Mouse (Mus musculus): ENCODE results near the gene Fxyd3. TPM values are rescaled to one million over a fixed set of nuclear protein-coding genes. Genes with fewer than 3 reads are reported as not detected.
A peak's percentile ranks its signal among the peaks of the same experiment; 100 is the strongest.

Fxyd3 gene
- 0.35 TPM in 1 of 2 replicates, not detected in the other for polyA plus RNA-seq (2014; fragmentation: Nextera tagmentation; extraction: Ambion mirVana)

GRCm38 (mm10) chr7:31076492-31076891 is at the start of gene Fxyd3:
Gene Fxyd3 (minus strand): TSS chr7:31076704.
- no peaks in the 10 kb centered on the region for H3K27me3 ChIP-seq (ENCODE audit: control insufficient read depth, insufficient read depth, low read length)
- ATAC-seq (ENCODE audit: low read depth) = no peak
- WGBS = 57% methylated on average over 5 of the region's 5 CpGs
- H3K27ac ChIP-seq (ENCODE audit: low read depth, low read length) = no peak within 1 kb of the TSS
- H3K36me3 ChIP-seq (ENCODE audit: control insufficient read depth, insufficient read depth, low read length) = no peaks in the 10 kb centered on the region
- no peak within 1 kb of the TSS for H3K9ac ChIP-seq (replicated peaks; ENCODE audit: low read depth, low read length)
- H3K9me3 ChIP-seq (ENCODE audit: control insufficient read depth, low read length) = no peaks in the 10 kb centered on the region
- no peak within 1 kb of the TSS for H3K4me3 ChIP-seq (ENCODE audit: low read depth, low read length)
- no peak within 1 kb of the TSS for H3K4me2 ChIP-seq (ENCODE audit: low read depth, low read length)
- no peaks in the 10 kb centered on the region for H3K4me1 ChIP-seq (ENCODE audit: control insufficient read depth, insufficient read depth, low read length)

- 0 out of 2 replicates have a peak, but pooled peaks cover 7% of the 10 kb centered on the region for H3K4me1 ChIP-seq (ENCODE audit: control insufficient read depth, insufficient read depth, low read length)
- H3K4me2 ChIP-seq (ENCODE audit: low read depth, low read length) = no peak overlapping the region
- H3K27me3 ChIP-seq (ENCODE audit: control insufficient read depth, insufficient read depth, low read length) = peaks cover 11% of the 10 kb centered on the region; the same call in 1 of the 2 replicates
- no peak for ATAC-seq (ENCODE audit: low read depth)
- 84% methylated on average over 13 of the region's 13 CpGs for WGBS
- H3K9me3 ChIP-seq (ENCODE audit: control insufficient read depth, low read length) = no peaks in the 10 kb centered on the region
- no peak overlapping the region for H3K27ac ChIP-seq (ENCODE audit: low read depth, low read length)
- H3K36me3 ChIP-seq (ENCODE audit: control insufficient read depth, insufficient read depth, low read length) = peaks cover 12% of the 10 kb centered on the region
- H3K9ac ChIP-seq (replicated peaks; ENCODE audit: low read depth, low read length) = no peak overlapping the region
- H3K4me3 ChIP-seq (ENCODE audit: low read depth, low read length) = no peak overlapping the region
Observed at GRCm38 (mm10) chr7:31125116-31125515, 48.6 kb upstream of the Fxyd3 start.

GRCm38 (mm10) chr7:31124381-31124780 is 47.9 kb upstream of the Fxyd3 start:
- Histone ChIP-seq H3K36me3 (ENCODE audit: control insufficient read depth, insufficient read depth, low read length) (peaks cover 5% of the 10 kb centered on the region; the same call in 1 of the 2 replicates), H3K9me3 (ENCODE audit: control insufficient read depth, low read length) (no peaks in the 10 kb centered on the region), H3K4me2 (ENCODE audit: low read depth, low read length) (no peak overlapping the region), H3K27ac (ENCODE audit: low read depth, low read length) (no peak overlapping the region), H3K4me3 (ENCODE audit: low read depth, low read length) (no peak overlapping the region), H3K9ac (replicated peaks; ENCODE audit: low read depth, low read length) (no peak overlapping the region), H3K27me3 (ENCODE audit: control insufficient read depth, insufficient read depth, low read length) (peaks cover 11% of the 10 kb centered on the region; the same call in 1 of the 2 replicates), H3K4me1 (ENCODE audit: control insufficient read depth, insufficient read depth, low read length) (0 out of 2 replicates have a peak, but pooled peaks cover 7% of the 10 kb centered on the region)
- WGBS = 90% methylated on average over 5 of the region's 5 CpGs
- ATAC-seq (ENCODE audit: low read depth) = no peak

- Histone ChIP-seq H3K27me3 (ENCODE audit: control insufficient read depth, insufficient read depth, low read length) (peaks cover 11% of the 10 kb centered on the region; the same call in 1 of the 2 replicates), H3K4me1 (ENCODE audit: control insufficient read depth, insufficient read depth, low read length) (0 out of 2 replicates have a peak, but pooled peaks cover 7% of the 10 kb centered on the region), H3K9ac (replicated peaks; ENCODE audit: low read depth, low read length) (no peak overlapping the region), H3K9me3 (ENCODE audit: control insufficient read depth, low read length) (no peaks in the 10 kb centered on the region), H3K4me3 (ENCODE audit: low read depth, low read length) (no peak overlapping the region), H3K4me2 (ENCODE audit: low read depth, low read length) (no peak overlapping the region), H3K36me3 (ENCODE audit: control insufficient read depth, insufficient read depth, low read length) (no peaks in the 10 kb centered on the region), H3K27ac (ENCODE audit: low read depth, low read length) (no peak overlapping the region)
- ATAC-seq (ENCODE audit: low read depth) = no peak
- WGBS = 85% methylated on average over 3 of the region's 3 CpGs
Observed at GRCm38 (mm10) chr7:31123697-31124096, 47.2 kb upstream of the Fxyd3 start.

GRCm38 (mm10) chr7:31122641-31123631 is 46.4 kb upstream of the Fxyd3 start:
- WGBS = 88% methylated on average over 16 of the region's 16 CpGs

GRCm38 (mm10) chr7:31119556-31119955 is 43.1 kb upstream of the Fxyd3 start:
- H3K4me3 ChIP-seq (ENCODE audit: low read depth, low read length) = no peak overlapping the region
- no peak for ATAC-seq (ENCODE audit: low read depth)
- H3K9ac ChIP-seq (replicated peaks; ENCODE audit: low read depth, low read length) = no peak overlapping the region
- H3K4me2 ChIP-seq (ENCODE audit: low read depth, low read length) = no peak overlapping the region
- 91% methylated on average over 5 of the region's 5 CpGs for WGBS
- H3K27ac ChIP-seq (ENCODE audit: low read depth, low read length) = no peak overlapping the region
- no peaks in the 10 kb centered on the region; the same call in 1 of the 2 replicates for H3K27me3 ChIP-seq (ENCODE audit: control insufficient read depth, insufficient read depth, low read length)
- H3K4me1 ChIP-seq (ENCODE audit: control insufficient read depth, insufficient read depth, low read length) = no peaks in the 10 kb centered on the region
- no peaks in the 10 kb centered on the region for H3K36me3 ChIP-seq (ENCODE audit: control insufficient read depth, insufficient read depth, low read length)
- H3K9me3 ChIP-seq (ENCODE audit: control insufficient read depth, low read length) = no peaks in the 10 kb centered on the region

More at GRCm38 (mm10) chr7:31122641-31123631, 46.4 kb upstream of the Fxyd3 start:
- peaks cover 11% of the 10 kb centered on the region; the same call in 1 of the 2 replicates for H3K27me3 ChIP-seq (ENCODE audit: control insufficient read depth, insufficient read depth, low read length)
- H3K4me2 ChIP-seq (ENCODE audit: low read depth, low read length) = no peak overlapping the region
- H3K36me3 ChIP-seq (ENCODE audit: control insufficient read depth, insufficient read depth, low read length) = no peaks in the 10 kb centered on the region
- H3K9ac ChIP-seq (replicated peaks; ENCODE audit: low read depth, low read length) = no peak overlapping the region
- no peaks in the 10 kb centered on the region for H3K9me3 ChIP-seq (ENCODE audit: control insufficient read depth, low read length)
- H3K27ac ChIP-seq (ENCODE audit: low read depth, low read length) = no peak overlapping the region
- ATAC-seq (ENCODE audit: low read depth) = no peak
- H3K4me1 ChIP-seq (ENCODE audit: control insufficient read depth, insufficient read depth, low read length) = 0 out of 2 replicates have a peak, but pooled peaks cover 7% of the 10 kb centered on the region
- H3K4me3 ChIP-seq (ENCODE audit: low read depth, low read length) = no peak overlapping the region

GRCm38 (mm10) chr7:31118486-31118885 is 42.0 kb upstream of the Fxyd3 start:
- Histone ChIP-seq H3K4me2 (ENCODE audit: low read depth, low read length) (no peak overlapping the region), H3K4me3 (ENCODE audit: low read depth, low read length) (no peak overlapping the region), H3K4me1 (ENCODE audit: control insufficient read depth, insufficient read depth, low read length) (no peaks in the 10 kb centered on the region), H3K9me3 (ENCODE audit: control insufficient read depth, low read length) (no peaks in the 10 kb centered on the region), H3K36me3 (ENCODE audit: control insufficient read depth, insufficient read depth, low read length) (no peaks in the 10 kb centered on the region), H3K27ac (ENCODE audit: low read depth, low read length) (no peak overlapping the region), H3K27me3 (ENCODE audit: control insufficient read depth, insufficient read depth, low read length) (no peaks in the 10 kb centered on the region), H3K9ac (replicated peaks; ENCODE audit: low read depth, low read length) (no peak overlapping the region)
- 71% methylated on average over 7 of the region's 7 CpGs for WGBS
- no peak for ATAC-seq (ENCODE audit: low read depth)

GRCm38 (mm10) chr7:31117465-31117864 is 41.0 kb upstream of the Fxyd3 start:
- Histone ChIP-seq H3K4me1 (ENCODE audit: control insufficient read depth, insufficient read depth, low read length) (no peaks in the 10 kb centered on the region), H3K36me3 (ENCODE audit: control insufficient read depth, insufficient read depth, low read length) (no peaks in the 10 kb centered on the region), H3K9me3 (ENCODE audit: control insufficient read depth, low read length) (no peaks in the 10 kb centered on the region), H3K4me3 (ENCODE audit: low read depth, low read length) (no peak overlapping the region), H3K4me2 (ENCODE audit: low read depth, low read length) (no peak overlapping the region), H3K9ac (replicated peaks; ENCODE audit: low read depth, low read length) (no peak overlapping the region), H3K27ac (ENCODE audit: low read depth, low read length) (no peak overlapping the region), H3K27me3 (ENCODE audit: control insufficient read depth, insufficient read depth, low read length) (no peaks in the 10 kb centered on the region)
- ATAC-seq (ENCODE audit: low read depth) = no peak
- 78% methylated on average over 11 of the region's 11 CpGs for WGBS

- H3K27ac ChIP-seq (ENCODE audit: low read depth, low read length) = no peak overlapping the region
- ATAC-seq (ENCODE audit: low read depth) = peak; percentile 15; the same call in 1 of the 2 replicates
- H3K27me3 ChIP-seq (ENCODE audit: control insufficient read depth, insufficient read depth, low read length) = no peaks in the 10 kb centered on the region
- WGBS = 37% methylated on average over 15 of the region's 16 CpGs
- H3K4me1 ChIP-seq (ENCODE audit: control insufficient read depth, insufficient read depth, low read length) = no peaks in the 10 kb centered on the region
- no peak overlapping the region for H3K9ac ChIP-seq (replicated peaks; ENCODE audit: low read depth, low read length)
- H3K4me2 ChIP-seq (ENCODE audit: low read depth, low read length) = no peak overlapping the region
- no peaks in the 10 kb centered on the region for H3K36me3 ChIP-seq (ENCODE audit: control insufficient read depth, insufficient read depth, low read length)
- H3K4me3 ChIP-seq (ENCODE audit: low read depth, low read length) = no peak overlapping the region
- H3K9me3 ChIP-seq (ENCODE audit: control insufficient read depth, low read length) = no peaks in the 10 kb centered on the region
Observed at GRCm38 (mm10) chr7:31116721-31117145, 40.2 kb upstream of the Fxyd3 start.

Data from neural tube, embryonic 14.5 days (tissue).